Mouse (Mus musculus): ENCODE results near the gene Wwox. TPM values are rescaled to one million over a fixed set of nuclear protein-coding genes. Genes with fewer than 3 reads are reported as not detected.

The Wwox gene
- polyA plus RNA-seq, 1 experiment from 2014 or later, result 11.3 TPM

GRCm38 (mm10) chr8:115160407-115160806, 721.0 kb downstream of the Wwox start:
- H3K9ac ChIP-seq (ENCODE audit: low read length), result peak overlapping the region; percentile 68
- peak overlapping the region; percentile 71 for H3K4me2 ChIP-seq (ENCODE audit: low read length)
- H3K27me3 ChIP-seq (ENCODE audit: control insufficient read depth, insufficient read depth, low read length), result peaks cover 3% of the 10 kb centered on the region; the same call in 1 of the 2 replicates
- H3K27ac ChIP-seq (replicated peaks in 1 of 2; ENCODE audit: control insufficient read depth in 1 of 2, insufficient read depth in 1 of 2, low read depth in 2 of 2, low read length in 2 of 2), result no peak overlapping the region
- H3K4me3 ChIP-seq (ENCODE audit: control insufficient read depth in 1 of 2, insufficient read depth in 1 of 2, low read depth in 1 of 2, low read length in 2 of 2), result peak overlapping the region; percentile 36 to 39; a peak in 3 of 4 replicates
- no peak for ATAC-seq (ENCODE audit: insufficient number of reproducible peaks, insufficient read depth, low FRiP score, low read depth)
- H3K9me3 ChIP-seq (ENCODE audit: control insufficient read depth, low read length), result no peaks in the 10 kb centered on the region
- no peaks in the 10 kb centered on the region for H3K36me3 ChIP-seq (ENCODE audit: control insufficient read depth, insufficient read depth, low read length)
- H3K4me1 ChIP-seq (ENCODE audit: control insufficient read depth in 2 of 2, insufficient read depth in 2 of 2, low read length in 2 of 2), result peaks cover 21 to 22% of the 10 kb centered on the region in 2 experiments
- 88% methylated on average over 5 of the region's 5 CpGs for WGBS

- Histone ChIP-seq H3K27me3 (ENCODE audit: control insufficient read depth, insufficient read depth, low read length) (peaks cover 3% of the 10 kb centered on the region; the same call in 1 of the 2 replicates), H3K4me2 (ENCODE audit: low read length) (no peak overlapping the region), H3K4me1 (ENCODE audit: control insufficient read depth in 2 of 2, insufficient read depth in 2 of 2, low read length in 2 of 2) (peaks cover 21 to 22% of the 10 kb centered on the region in 2 experiments), H3K9ac (ENCODE audit: low read length) (no peak overlapping the region), H3K36me3 (ENCODE audit: control insufficient read depth, insufficient read depth, low read length) (no peaks in the 10 kb centered on the region), H3K27ac (replicated peaks in 1 of 2; ENCODE audit: control insufficient read depth in 1 of 2, insufficient read depth in 1 of 2, low read depth in 2 of 2, low read length in 2 of 2) (no peak overlapping the region), H3K4me3 (ENCODE audit: control insufficient read depth in 1 of 2, insufficient read depth in 1 of 2, low read depth in 1 of 2, low read length in 2 of 2) (no peak overlapping the region), H3K9me3 (ENCODE audit: control insufficient read depth, low read length) (no peaks in the 10 kb centered on the region)
- no peak for ATAC-seq (ENCODE audit: insufficient number of reproducible peaks, insufficient read depth, low FRiP score, low read depth)
- WGBS, result 83% methylated on average over 9 of the region's 9 CpGs
Observed at GRCm38 (mm10) chr8:115161520-115161919, 722.1 kb downstream of the Wwox start.

GRCm38 (mm10) chr8:115164872-115165271, 725.4 kb downstream of the Wwox start:
- Histone ChIP-seq H3K4me2 (ENCODE audit: low read length) (peak overlapping the region; percentile 49), H3K9me3 (ENCODE audit: control insufficient read depth, low read length) (no peaks in the 10 kb centered on the region), H3K4me3 (ENCODE audit: control insufficient read depth in 1 of 2, insufficient read depth in 1 of 2, low read depth in 1 of 2, low read length in 2 of 2) (peak overlapping the region; percentile 10 to 11; a peak in 3 of 4 replicates), H3K27me3 (ENCODE audit: control insufficient read depth, insufficient read depth, low read length) (no peaks in the 10 kb centered on the region), H3K36me3 (ENCODE audit: control insufficient read depth, insufficient read depth, low read length) (no peaks in the 10 kb centered on the region), H3K9ac (ENCODE audit: low read length) (0 out of 2 replicates have a peak overlapping the region, but pooled peaks have one; percentile 1), H3K4me1 (ENCODE audit: control insufficient read depth in 2 of 2, insufficient read depth in 2 of 2, low read length in 2 of 2) (peaks cover 15 to 17% of the 10 kb centered on the region in 2 experiments), H3K27ac (replicated peaks in 1 of 2; ENCODE audit: control insufficient read depth in 1 of 2, insufficient read depth in 1 of 2, low read depth in 2 of 2, low read length in 2 of 2) (0 out of 4 replicates have a peak overlapping the region, but pooled peaks of 1 of the 2 experiments have one; percentile 15)
- WGBS, result 1% methylated on average over 13 of the region's 13 CpGs
- peak; percentile 61; the same call in 1 of the 2 replicates for ATAC-seq (ENCODE audit: insufficient number of reproducible peaks, insufficient read depth, low FRiP score, low read depth)

- ATAC-seq (ENCODE audit: insufficient number of reproducible peaks, insufficient read depth, low FRiP score, low read depth), result no peak
- 76% methylated on average over 14 of the region's 14 CpGs for WGBS
- no peak overlapping the region for H3K27ac ChIP-seq (replicated peaks in 1 of 2; ENCODE audit: control insufficient read depth in 1 of 2, insufficient read depth in 1 of 2, low read depth in 2 of 2, low read length in 2 of 2)
- H3K27me3 ChIP-seq (ENCODE audit: control insufficient read depth, insufficient read depth, low read length), result no peaks in the 10 kb centered on the region
- H3K9ac ChIP-seq (ENCODE audit: low read length), result no peak overlapping the region
- no peaks in the 10 kb centered on the region for H3K4me1 ChIP-seq (ENCODE audit: control insufficient read depth in 2 of 2, insufficient read depth in 2 of 2, low read length in 2 of 2)
- H3K4me2 ChIP-seq (ENCODE audit: low read length), result no peak overlapping the region
- H3K4me3 ChIP-seq (ENCODE audit: control insufficient read depth in 1 of 2, insufficient read depth in 1 of 2, low read depth in 1 of 2, low read length in 2 of 2), result no peak overlapping the region
- no peaks in the 10 kb centered on the region for H3K9me3 ChIP-seq (ENCODE audit: control insufficient read depth, low read length)
- no peaks in the 10 kb centered on the region for H3K36me3 ChIP-seq (ENCODE audit: control insufficient read depth, insufficient read depth, low read length)
Observed at GRCm38 (mm10) chr8:115173634-115174081, 734.2 kb downstream of the Wwox start.

GRCm38 (mm10) chr8:115185431-115185964, 746.0 kb downstream of the Wwox start:
- Histone ChIP-seq H3K9ac (ENCODE audit: low read length) (no peak overlapping the region), H3K4me3 (ENCODE audit: control insufficient read depth in 1 of 2, insufficient read depth in 1 of 2, low read depth in 1 of 2, low read length in 2 of 2) (no peak overlapping the region), H3K27ac (replicated peaks in 1 of 2; ENCODE audit: control insufficient read depth in 1 of 2, insufficient read depth in 1 of 2, low read depth in 2 of 2, low read length in 2 of 2) (no peak overlapping the region), H3K36me3 (ENCODE audit: control insufficient read depth, insufficient read depth, low read length) (no peaks in the 10 kb centered on the region), H3K4me2 (ENCODE audit: low read length) (no peak overlapping the region), H3K4me1 (ENCODE audit: control insufficient read depth in 2 of 2, insufficient read depth in 2 of 2, low read length in 2 of 2) (0 out of 4 replicates have a peak, but pooled peaks cover 0 to 3% of the 10 kb centered on the region in 2 experiments), H3K27me3 (ENCODE audit: control insufficient read depth, insufficient read depth, low read length) (no peaks in the 10 kb centered on the region), H3K9me3 (ENCODE audit: control insufficient read depth, low read length) (no peaks in the 10 kb centered on the region)
- WGBS, result 67% methylated on average over 6 of the region's 6 CpGs
- ATAC-seq (ENCODE audit: insufficient number of reproducible peaks, insufficient read depth, low FRiP score, low read depth), result no peak

- no peak overlapping the region for H3K9ac ChIP-seq (ENCODE audit: low read length)
- H3K4me3 ChIP-seq (ENCODE audit: control insufficient read depth in 1 of 2, insufficient read depth in 1 of 2, low read depth in 1 of 2, low read length in 2 of 2), result no peak overlapping the region
- no peak overlapping the region for H3K4me2 ChIP-seq (ENCODE audit: low read length)
- no peaks in the 10 kb centered on the region for H3K27me3 ChIP-seq (ENCODE audit: control insufficient read depth, insufficient read depth, low read length)
- 0 out of 4 replicates have a peak, but pooled peaks cover 0 to 3% of the 10 kb centered on the region in 2 experiments for H3K4me1 ChIP-seq (ENCODE audit: control insufficient read depth in 2 of 2, insufficient read depth in 2 of 2, low read length in 2 of 2)
- no peaks in the 10 kb centered on the region for H3K9me3 ChIP-seq (ENCODE audit: control insufficient read depth, low read length)
- H3K27ac ChIP-seq (replicated peaks in 1 of 2; ENCODE audit: control insufficient read depth in 1 of 2, insufficient read depth in 1 of 2, low read depth in 2 of 2, low read length in 2 of 2), result no peak overlapping the region
- no peaks in the 10 kb centered on the region for H3K36me3 ChIP-seq (ENCODE audit: control insufficient read depth, insufficient read depth, low read length)
- 86% methylated on average over 13 of the region's 13 CpGs for WGBS
- ATAC-seq (ENCODE audit: insufficient number of reproducible peaks, insufficient read depth, low FRiP score, low read depth), result no peak
Observed at GRCm38 (mm10) chr8:115186121-115186811, 746.8 kb downstream of the Wwox start.

GRCm38 (mm10) chr8:115186882-115187281, 747.4 kb downstream of the Wwox start:
- Histone ChIP-seq H3K4me3 (ENCODE audit: control insufficient read depth in 1 of 2, insufficient read depth in 1 of 2, low read depth in 1 of 2, low read length in 2 of 2) (no peak overlapping the region), H3K27ac (replicated peaks in 1 of 2; ENCODE audit: control insufficient read depth in 1 of 2, insufficient read depth in 1 of 2, low read depth in 2 of 2, low read length in 2 of 2) (no peak overlapping the region), H3K4me1 (ENCODE audit: control insufficient read depth in 2 of 2, insufficient read depth in 2 of 2, low read length in 2 of 2) (0 out of 4 replicates have a peak, but pooled peaks cover 0 to 3% of the 10 kb centered on the region in 2 experiments), H3K9me3 (ENCODE audit: control insufficient read depth, low read length) (no peaks in the 10 kb centered on the region), H3K27me3 (ENCODE audit: control insufficient read depth, insufficient read depth, low read length) (no peaks in the 10 kb centered on the region), H3K9ac (ENCODE audit: low read length) (no peak overlapping the region), H3K4me2 (ENCODE audit: low read length) (no peak overlapping the region), H3K36me3 (ENCODE audit: control insufficient read depth, insufficient read depth, low read length) (no peaks in the 10 kb centered on the region)
- no peak for ATAC-seq (ENCODE audit: insufficient number of reproducible peaks, insufficient read depth, low FRiP score, low read depth)
- 43% methylated on average over 2 of the region's 2 CpGs for WGBS
